Mouse (Mus musculus) liver, adult 2 months (tissue): ENCODE results near the gene Tex19.2.

Experiments used
- CTCF ChIP-seq: fragments of 200-500 bp; IDR thresholded peaks from 2 replicates; pipeline ENCODE4 v1.5.1; 2011; ENCODE audit warnings: low read depth, low read length, control low read depth
- POLR2A ChIP-seq: fragments of 200-500 bp; IDR thresholded peaks from 2 replicates; pipeline ENCODE4 v1.6.1; 2011; ENCODE audit warnings: low read length, control low read depth; ENCODE audit not compliant: insufficient read depth; ENCODE audit errors: extremely low read depth

GRCm38 (mm10) chr11:121121151-121121550 lies 2.7 kb upstream of the Tex19.2 start:
- no peak for TF ChIP-seq CTCF
- no peak for TF ChIP-seq POLR2A
